Mouse (Mus musculus): ENCODE results near the gene Polr3e.

Polr3e gene

GRCm38 (mm10) chr7:120977063-120977462 lies 59.5 kb downstream of the Polr3e start:
- DNase-seq (ENCODE audit: low read depth, low spot score) = no peak

- DNase-seq (ENCODE audit: low read depth, low spot score) = no peak
These were observed 62.5 kb downstream of the Polr3e start for GRCm38 (mm10) chr7:120980041-120980440.

GRCm38 (mm10) chr7:120980931-120981924 lies 63.7 kb downstream of the Polr3e start:
- DNase-seq (ENCODE audit: low read depth, low spot score) = no peak

GRCm38 (mm10) chr7:120982200-120982841 lies 64.8 kb downstream of the Polr3e start, which contains the start of the genes Cdr2 and Mfsd13b:
Cdr2 (minus strand) TSS chr7:120982312.
Mfsd13b (plus strand) TSS chr7:120982509.
- DNase-seq (ENCODE audit: low read depth, low spot score) = peak; percentile 96

- no peak for DNase-seq (ENCODE audit: low read depth, low spot score)
These were observed 65.4 kb downstream of the Polr3e start for GRCm38 (mm10) chr7:120982968-120983367.

- DNase-seq (ENCODE audit: low read depth, low spot score) = no peak
These were observed 73.6 kb downstream of the Polr3e start for GRCm38 (mm10) chr7:120991191-120991590.

Data from telencephalon, adult 2 months (tissue).